Mouse (Mus musculus) embryo, embryonic 11.5 days (tissue): ENCODE measurements around the gene Snrpa1.
"Not testable (repeated sequence)": the region's sequence is repeated elsewhere in the genome, so short reads cannot be mapped to it uniquely, and the experiment has no call there.

ENCODE experiments used
- DNase-seq: peaks from one replicate; pipeline ENCODE4 v3.0.0-alpha.2; 2012; ENCODE audit warnings: low read depth, low spot score

The Snrpa1 gene

GRCm38 (mm10) chr7:66058703-66059102 is at the start of gene Snrpa1:
TSS of gene Snrpa1 (plus strand) at chr7:66059003.
- no peak for DNase-seq

- DNase-seq: no peak
Measured at GRCm38 (mm10) chr7:66010518-66010917, 48.3 kb upstream of the Snrpa1 start.

GRCm38 (mm10) chr7:66027747-66028146 is 31.1 kb upstream of the Snrpa1 start:
- no peak for DNase-seq

GRCm38 (mm10) chr7:66028766-66029512 is 29.9 kb upstream of the Snrpa1 start:
- DNase-seq: no peak

- no peak for DNase-seq
Measured at GRCm38 (mm10) chr7:66036809-66037208, 22.0 kb upstream of the Snrpa1 start.

GRCm38 (mm10) chr7:66038261-66038660 is 20.5 kb upstream of the Snrpa1 start:
- DNase-seq: no peak

GRCm38 (mm10) chr7:66038730-66039129 is 20.1 kb upstream of the Snrpa1 start:
- no peak for DNase-seq

GRCm38 (mm10) chr7:66040026-66040814 is 18.6 kb upstream of the Snrpa1 start:
- no peak for DNase-seq

- no peak for DNase-seq
Measured at GRCm38 (mm10) chr7:66043552-66044459, 15.0 kb upstream of the Snrpa1 start, which contains the start of gene Gm45213. TSS of gene Gm45213 (plus strand) at chr7:66043602.

GRCm38 (mm10) chr7:66044617-66045016 is 14.2 kb upstream of the Snrpa1 start:
- no peak for DNase-seq

- no peak for DNase-seq
Measured at GRCm38 (mm10) chr7:66046921-66047918, 11.6 kb upstream of the Snrpa1 start.

- DNase-seq: no peak
Measured at GRCm38 (mm10) chr7:66047975-66048374, 10.8 kb upstream of the Snrpa1 start.

- no peak for DNase-seq
Measured at GRCm38 (mm10) chr7:66048446-66049230, 10.2 kb upstream of the Snrpa1 start.

- no peak for DNase-seq
Measured at GRCm38 (mm10) chr7:66053946-66054483, 4.8 kb upstream of the Snrpa1 start.

GRCm38 (mm10) chr7:66055356-66055755 is 3.4 kb upstream of the Snrpa1 start:
- not testable (repeated sequence) for DNase-seq

- DNase-seq: peak; percentile 76
Measured at GRCm38 (mm10) chr7:66060066-66060956, 1.5 kb downstream of the Snrpa1 start.

- DNase-seq: no peak
Measured at GRCm38 (mm10) chr7:66061057-66061456, 2.3 kb downstream of the Snrpa1 start.

- no peak for DNase-seq
Measured at GRCm38 (mm10) chr7:66076411-66076810, 17.6 kb downstream of the Snrpa1 start.
